Mouse (Mus musculus): ENCODE measurements around the gene Hhat.

The Hhat gene

GRCm38 (mm10) chr1:192550561-192550960 lies 220.5 kb downstream of the Hhat start:
- no peak for DNase-seq (ENCODE audit: low read depth)

GRCm38 (mm10) chr1:192546843-192547242 lies 224.2 kb downstream of the Hhat start:
- DNase-seq (ENCODE audit: low read depth): no peak

DNA sequence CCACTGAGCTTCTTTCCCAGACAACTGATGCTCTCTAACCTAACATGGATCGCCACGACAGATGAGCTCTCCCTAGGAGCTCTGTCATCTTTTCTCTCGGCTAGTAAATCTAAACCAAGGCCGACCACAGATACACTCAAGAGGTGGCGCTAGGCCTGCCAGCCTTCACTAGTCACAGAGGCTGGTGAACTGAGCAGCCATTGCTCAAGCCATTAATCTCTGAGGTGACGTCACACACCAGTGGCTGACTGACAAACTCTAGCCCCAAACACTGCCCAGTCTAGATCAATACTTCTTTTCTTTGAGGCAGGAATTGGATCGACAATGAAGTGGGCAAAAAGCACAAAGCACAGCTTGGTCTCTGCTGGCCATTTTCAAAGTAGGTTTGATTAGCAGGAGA lies 226.1 kb downstream of the Hhat start:
- no peak for DNase-seq (ENCODE audit: low read depth)

- no peak for DNase-seq (ENCODE audit: low read depth)
Observed at GRCm38 (mm10) chr1:192544091-192544490, 226.9 kb downstream of the Hhat start.

DNA sequence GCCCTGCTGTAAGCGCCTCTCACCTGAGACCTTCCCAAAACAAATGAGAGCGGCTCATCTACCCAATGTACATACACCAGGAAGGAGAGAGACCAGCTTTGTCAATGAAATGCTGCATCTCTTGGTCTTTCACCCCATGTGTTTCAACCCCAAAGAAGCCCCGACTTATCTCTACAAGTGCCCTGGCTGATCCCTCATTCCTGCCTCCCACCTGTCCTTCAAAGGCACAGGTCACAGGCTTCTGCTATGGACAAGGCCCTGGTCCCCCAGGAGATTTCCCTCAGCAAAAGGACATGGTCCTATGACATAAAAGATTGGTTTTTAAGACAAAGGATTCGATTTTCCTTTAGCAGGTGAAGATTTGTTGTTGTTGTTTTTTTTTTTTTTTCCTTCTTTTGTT lies 227.3 kb downstream of the Hhat start:
- DNase-seq (ENCODE audit: low read depth): no peak

DNA sequence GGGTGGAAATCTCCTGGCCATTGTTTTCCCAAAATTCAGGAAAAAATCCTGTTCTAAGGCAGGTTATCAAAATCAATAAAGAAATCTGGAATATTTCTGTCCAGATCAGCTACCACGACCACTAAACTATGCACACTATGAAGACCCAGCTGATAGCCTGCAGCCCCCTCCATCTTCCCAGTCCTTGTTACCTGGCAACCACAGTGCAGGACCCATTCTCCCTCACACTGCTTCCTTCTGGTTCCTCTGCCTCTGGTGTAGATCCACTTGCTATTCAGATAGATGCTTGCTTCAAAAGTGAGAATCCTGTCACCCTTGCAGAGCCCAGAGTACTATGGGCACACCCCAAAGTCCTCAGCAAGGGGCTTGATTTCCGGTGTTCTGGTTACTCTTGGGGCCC lies 228.9 kb downstream of the Hhat start:
- no peak for DNase-seq (ENCODE audit: low read depth)

- DNase-seq (ENCODE audit: low read depth): no peak
Observed at GRCm38 (mm10) chr1:192537169-192537568, 233.9 kb downstream of the Hhat start.

- DNase-seq (ENCODE audit: low read depth): no peak
Observed at GRCm38 (mm10) chr1:192536440-192536839, 234.6 kb downstream of the Hhat start.

DNA sequence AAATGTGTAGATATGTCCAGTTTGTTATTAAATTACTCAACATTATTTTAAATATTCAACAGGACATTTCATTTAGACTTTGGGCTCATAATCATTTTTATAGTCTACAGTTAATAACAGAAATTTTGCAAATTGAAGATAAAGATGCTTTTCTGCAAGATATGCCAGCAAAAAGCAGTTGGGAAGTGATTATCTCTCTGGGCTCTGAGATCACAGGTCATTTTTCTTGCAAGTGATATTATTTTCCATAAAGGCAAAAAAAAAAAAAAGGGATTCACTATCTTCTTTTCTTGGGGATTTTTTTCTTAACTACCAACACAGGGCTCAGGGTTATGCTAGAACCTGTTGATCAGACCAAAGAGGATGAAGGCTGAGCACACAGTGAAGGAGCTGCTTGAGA lies 238.0 kb downstream of the Hhat start:
- no peak for DNase-seq (ENCODE audit: low read depth)

- DNase-seq (ENCODE audit: low read depth): no peak
Observed at GRCm38 (mm10) chr1:192532212-192532611, 238.8 kb downstream of the Hhat start.

DNA sequence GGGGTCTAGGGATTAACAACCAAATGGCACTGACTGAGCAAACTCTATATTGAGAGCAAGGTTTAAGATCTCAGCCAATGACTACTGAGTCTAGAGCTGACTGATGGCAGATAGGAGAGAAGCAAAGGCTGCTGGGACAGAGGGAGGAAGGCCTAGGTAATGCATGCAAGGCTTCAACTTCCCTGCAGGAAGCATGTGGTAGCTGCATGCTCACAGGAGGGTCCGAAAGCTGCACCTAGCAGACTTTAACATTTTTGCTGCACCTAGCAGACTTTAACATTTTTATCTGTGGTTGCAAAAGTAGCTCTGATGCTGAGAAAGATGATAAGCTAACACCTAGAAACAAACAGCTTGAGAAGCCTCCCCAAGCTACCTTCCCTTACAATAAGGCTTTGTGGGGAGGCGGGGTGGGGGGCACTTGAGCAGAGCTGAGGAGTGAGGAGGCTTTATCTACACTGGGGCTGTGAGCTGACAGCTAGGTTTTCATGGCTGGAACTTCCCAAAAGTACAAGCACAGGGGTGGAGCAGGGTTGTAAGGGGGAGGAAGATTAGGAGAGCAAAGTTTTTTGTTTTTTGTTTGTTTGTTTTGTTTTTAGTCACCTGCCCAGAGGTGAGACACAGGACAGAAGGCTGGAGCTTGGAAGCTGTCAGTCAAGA lies 239.4 kb downstream of the Hhat start:
- DNase-seq (ENCODE audit: low read depth): no peak

- DNase-seq (ENCODE audit: low read depth): no peak
Observed at GRCm38 (mm10) chr1:192525711-192526350, 245.2 kb downstream of the Hhat start.

GRCm38 (mm10) chr1:192522376-192523178 lies 248.4 kb downstream of the Hhat start:
- DNase-seq (ENCODE audit: low read depth): no peak

DNA sequence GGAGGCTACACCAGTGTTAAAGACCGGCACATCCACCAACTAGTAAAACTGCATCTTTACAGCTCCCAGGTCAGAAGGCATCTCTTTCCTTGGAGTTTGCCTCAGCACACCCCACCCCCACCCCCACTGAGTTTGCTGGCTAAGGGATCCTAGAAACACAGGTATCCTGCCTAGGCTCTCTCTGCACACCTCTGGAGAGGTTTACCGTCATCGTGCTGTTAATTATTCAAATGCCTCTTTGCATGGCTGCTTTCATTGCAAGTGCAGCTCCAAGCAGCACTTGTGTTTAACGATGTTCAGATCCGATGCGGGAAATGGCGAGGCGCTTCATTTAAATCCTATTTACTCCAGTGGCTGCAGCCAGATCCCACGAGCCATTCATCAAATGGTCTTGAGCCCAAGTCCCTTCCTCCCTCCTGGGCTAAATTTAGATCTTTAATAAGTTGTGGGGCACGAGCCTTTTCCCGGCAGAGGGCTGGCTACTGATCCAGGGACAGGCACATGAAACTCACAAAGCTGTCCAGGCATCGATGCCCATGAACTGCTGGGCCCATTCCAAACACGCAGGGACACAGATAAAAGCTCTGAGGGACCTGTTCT lies 250.1 kb downstream of the Hhat start:
- no peak for DNase-seq (ENCODE audit: low read depth)

- DNase-seq (ENCODE audit: low read depth): no peak
Observed at GRCm38 (mm10) chr1:192519713-192520112, 251.3 kb downstream of the Hhat start.

- no peak for DNase-seq (ENCODE audit: low read depth)
Observed at GRCm38 (mm10) chr1:192515373-192515772, 255.7 kb downstream of the Hhat start.

- DNase-seq (ENCODE audit: low read depth): no peak
Observed at GRCm38 (mm10) chr1:192512821-192513220, 258.2 kb downstream of the Hhat start.

DNA sequence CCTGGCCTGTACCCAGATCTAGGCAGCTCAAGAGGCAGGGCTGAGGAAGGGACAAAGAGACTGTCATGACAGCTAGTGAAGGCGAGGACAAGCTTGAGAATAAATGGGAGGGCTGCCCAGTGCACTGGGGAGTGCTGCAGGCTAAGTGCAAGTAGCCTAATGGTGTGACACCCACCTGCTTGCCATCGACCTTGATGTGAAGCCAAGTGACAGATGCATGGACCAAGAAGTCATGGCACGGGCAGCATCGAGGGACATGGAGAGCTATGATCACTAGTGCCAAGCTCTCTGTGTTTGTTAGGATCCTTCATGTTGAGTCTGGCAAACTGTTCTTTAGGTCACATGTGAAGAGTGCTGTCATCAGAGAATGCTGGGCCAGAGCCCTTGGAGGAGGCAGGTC lies 267.4 kb downstream of the Hhat start:
- no peak for DNase-seq (ENCODE audit: low read depth)

GRCm38 (mm10) chr1:192502835-192503234 lies 268.2 kb downstream of the Hhat start:
- DNase-seq (ENCODE audit: low read depth): no peak

GRCm38 (mm10) chr1:192502016-192502415 lies 269.0 kb downstream of the Hhat start:
- no peak for DNase-seq (ENCODE audit: low read depth)

GRCm38 (mm10) chr1:192497505-192497904 lies 273.5 kb downstream of the Hhat start:
- no peak for DNase-seq (ENCODE audit: low read depth)

DNA sequence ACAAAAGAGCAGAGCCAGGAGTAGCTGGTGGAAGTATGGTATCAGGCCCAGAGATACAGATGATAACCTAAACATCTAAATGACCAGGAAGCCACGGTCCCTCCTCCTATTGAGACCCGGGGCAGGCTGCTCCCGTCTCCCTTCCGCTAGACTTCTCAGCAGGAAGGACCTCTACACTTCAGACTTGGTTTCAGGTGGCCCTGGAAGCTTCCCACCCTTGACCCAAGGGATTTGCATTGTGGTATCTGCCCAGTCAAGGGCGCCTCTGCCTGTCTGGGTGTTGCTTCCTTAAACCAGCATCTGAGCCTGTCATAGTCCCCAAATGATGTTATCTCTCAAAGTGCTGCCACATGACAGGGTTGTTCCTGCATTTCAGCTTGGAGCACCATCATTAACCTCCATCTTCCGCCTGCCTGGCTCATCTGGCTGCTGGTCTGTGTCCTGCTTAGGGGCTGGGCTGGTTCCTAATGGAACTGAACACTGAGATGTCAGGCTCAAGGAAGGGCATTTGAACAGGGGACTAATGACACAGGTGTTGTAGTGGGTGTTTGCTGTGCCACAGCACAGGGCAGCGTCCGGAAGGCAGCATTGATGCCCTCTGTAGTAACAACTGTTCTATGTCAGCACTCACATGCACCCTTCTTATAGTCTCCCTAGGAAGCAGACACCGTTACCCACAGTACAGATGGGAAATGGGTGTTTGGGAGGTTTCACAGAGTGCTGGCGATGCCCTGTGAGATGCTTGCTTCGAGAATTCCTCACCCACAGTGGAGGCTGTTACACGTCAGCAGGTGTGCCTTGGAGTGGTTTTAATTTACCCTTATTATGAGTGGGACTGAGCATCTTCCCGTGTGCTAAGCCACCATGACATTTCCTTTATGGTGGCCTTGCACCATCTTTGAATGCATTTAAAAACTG lies 280.9 kb downstream of the Hhat start:
- DNase-seq (ENCODE audit: low read depth): no peak

Data from naive thymus-derived CD4-positive, alpha-beta T cell, adult 2 months (primary cell).